Mouse (Mus musculus) granulocyte monocyte progenitor cell, adult 5-6 weeks (primary cell): Measurements from ENCODE around the gene Wdr12. TPM values are rescaled to one million over a fixed set of nuclear protein-coding genes. Genes with fewer than 3 reads are reported as not detected.
"Not testable (repeated sequence)": the region's sequence is repeated elsewhere in the genome, so short reads cannot be mapped to it uniquely, and the experiment has no call there.

Experiments used
- ATAC-seq: replicated peaks from 2 replicates; pipeline ENCODE4 v1.8.0; 2016; ENCODE audit warnings: mild to moderate bottlenecking, moderate TSS enrichment, inconsistent platforms; ENCODE audit not compliant: poor library complexity, severe bottlenecking
- total RNA-seq, 2 experiments: library from RNA; stranded (forward) in 1 of 2; stranded (reverse) in 1 of 2; fragments of 200-712, 200-1000 nt in 1 of 2; fragments of >200 nt in 1 of 2; fragmentation: Nextera tagmentation in 1 of 2; gene quantifications; 2 replicates each; pipeline ENCODE4 v1.2.3; 2014 to 2017

Wdr12 gene
- total RNA-seq (2014; fragmentation: Nextera tagmentation) = 66.8 and 67.0 TPM in 2 replicates
- total RNA-seq (2017) = 95.6 and 116 TPM in 2 replicates

DNA sequence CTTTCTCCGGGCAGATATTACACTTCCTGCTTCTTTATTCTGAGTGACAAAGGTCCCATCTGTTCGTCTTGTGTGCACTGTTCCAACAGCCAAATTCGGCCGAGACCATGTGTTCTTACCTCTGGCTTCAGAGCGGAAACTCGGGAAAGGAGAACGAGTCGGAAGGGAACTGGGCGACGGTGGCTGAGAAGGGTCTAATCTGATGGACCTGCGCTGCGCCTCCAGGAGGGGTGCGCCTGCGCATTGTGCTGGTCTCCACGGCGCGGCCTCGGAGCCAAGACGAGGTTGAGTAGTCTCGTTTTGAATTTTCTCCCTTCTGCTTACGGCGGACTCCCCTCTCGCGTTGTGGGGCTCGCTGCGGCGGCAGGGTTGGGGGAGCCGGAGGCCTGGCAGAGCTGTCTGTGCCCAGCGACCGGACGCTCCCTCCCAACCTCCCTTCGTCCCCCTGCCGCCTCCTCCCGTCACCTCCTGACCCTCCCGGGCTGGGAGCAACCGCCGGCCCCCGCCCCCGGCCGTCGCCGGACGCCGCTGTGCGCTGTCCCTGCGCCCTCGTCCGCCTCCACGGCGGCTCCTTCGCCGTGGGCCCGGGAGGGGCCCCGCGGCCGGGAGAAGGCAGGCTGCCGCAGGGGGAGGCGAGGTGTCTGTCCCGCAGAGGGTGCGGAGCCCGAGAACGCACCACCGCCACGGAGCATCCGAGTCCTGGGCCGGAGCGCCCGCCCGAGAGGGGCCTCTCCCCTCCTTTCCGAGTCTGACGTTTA, at the start of gene Wdr12, which contains the start of gene Carf:
TSS of gene Wdr12 (minus strand) at position 622 of the 758 bp plus-strand sequence.
TSS of gene Carf (plus strand) at position 224 of the 758 bp plus-strand sequence.
- ATAC-seq = peak; percentile 86

DNA sequence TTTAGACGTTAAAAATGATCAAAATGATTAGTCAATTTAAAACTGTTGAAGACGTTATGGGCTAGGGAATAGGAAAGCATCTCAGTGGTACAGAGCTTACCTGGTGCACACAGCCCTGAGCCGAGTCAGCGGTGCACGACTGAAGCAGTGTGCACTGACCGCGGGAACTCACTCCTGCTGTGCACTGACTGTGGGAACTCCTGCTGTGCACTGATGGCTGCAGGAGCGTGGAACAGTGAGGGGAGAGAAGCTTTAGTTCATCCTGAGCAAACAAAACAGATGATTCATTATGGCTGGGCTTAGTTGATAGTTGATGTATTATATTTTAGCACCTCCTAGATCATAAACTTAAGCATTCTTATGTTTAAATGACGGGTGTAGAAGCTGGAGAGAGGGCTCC, 38.9 kb upstream of the Wdr12 start:
- no peak for ATAC-seq

DNA sequence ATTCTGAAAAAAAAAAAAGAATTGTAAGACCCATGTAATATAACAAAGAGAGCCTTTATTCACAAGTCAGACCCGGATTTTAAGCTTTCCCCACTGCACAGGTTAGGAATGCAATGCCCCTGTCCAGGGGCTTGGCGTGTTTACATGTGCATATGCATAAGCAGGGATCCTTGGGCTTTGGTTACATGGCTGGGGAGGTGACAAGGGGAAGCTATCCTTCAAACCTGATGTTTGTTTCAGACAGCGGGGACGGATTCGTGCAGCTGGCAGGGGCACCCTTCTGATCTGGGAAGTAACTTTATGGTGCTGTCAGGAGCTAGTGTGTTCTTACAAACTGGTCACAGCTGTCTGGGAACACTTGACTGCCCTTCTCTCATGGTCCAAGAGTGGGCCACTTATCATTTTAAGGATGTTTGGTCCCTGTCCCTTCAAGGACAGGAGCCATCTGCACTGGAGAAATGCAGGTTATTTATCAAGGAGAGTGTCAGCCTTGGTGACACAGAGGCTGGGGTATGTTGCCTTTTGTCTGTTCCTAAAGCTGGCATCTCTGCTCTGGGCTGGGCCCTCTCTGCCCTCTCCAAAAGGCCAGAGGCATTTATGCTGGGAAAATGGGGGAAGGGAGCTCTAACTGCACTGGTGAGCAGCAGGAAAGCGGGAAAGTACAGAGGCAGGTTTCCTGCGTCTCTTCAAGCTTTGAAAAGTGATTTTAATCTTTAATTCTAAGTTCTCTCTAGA, 19.4 kb upstream of the Wdr12 start:
- ATAC-seq = no peak

DNA sequence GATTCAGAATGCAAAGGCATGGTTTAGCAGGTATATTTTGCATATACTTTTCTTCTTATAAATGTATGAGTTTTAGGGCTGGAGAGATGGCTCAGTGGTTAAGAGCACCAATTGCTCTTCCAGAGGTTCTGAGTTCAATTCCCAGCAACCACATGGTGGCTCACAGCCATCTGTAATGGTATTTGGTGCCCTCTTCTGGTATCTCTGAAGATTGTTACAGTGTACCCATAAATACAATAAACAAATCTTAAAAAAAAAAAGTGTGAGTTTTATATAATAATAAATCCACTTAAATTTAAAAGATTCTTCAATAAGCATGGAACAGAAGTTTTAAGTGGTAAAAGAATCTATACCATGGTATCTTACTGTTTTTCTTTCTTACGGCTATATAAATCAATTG, 6.1 kb upstream of the Wdr12 start:
- ATAC-seq = no peak

DNA sequence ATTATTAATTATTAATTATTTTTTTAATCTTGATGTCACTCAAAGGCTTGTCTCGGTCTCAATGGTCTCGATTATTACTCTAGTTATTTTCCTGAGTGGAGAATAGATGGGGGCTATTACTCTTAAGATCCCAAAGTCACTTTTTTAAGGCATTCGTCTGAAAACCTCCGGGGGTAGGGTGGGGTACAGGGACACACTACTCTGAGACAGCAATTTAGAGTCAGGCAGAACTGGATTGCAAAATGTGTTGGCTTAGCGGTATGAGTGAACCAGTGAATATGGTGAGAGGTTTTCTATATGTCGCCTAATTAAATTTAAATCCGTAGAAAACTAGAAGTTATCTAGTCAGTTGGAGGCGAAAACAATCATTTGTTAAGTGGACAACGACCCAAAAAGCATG, 394 bp upstream of the Wdr12 start:
- ATAC-seq = no peak

DNA sequence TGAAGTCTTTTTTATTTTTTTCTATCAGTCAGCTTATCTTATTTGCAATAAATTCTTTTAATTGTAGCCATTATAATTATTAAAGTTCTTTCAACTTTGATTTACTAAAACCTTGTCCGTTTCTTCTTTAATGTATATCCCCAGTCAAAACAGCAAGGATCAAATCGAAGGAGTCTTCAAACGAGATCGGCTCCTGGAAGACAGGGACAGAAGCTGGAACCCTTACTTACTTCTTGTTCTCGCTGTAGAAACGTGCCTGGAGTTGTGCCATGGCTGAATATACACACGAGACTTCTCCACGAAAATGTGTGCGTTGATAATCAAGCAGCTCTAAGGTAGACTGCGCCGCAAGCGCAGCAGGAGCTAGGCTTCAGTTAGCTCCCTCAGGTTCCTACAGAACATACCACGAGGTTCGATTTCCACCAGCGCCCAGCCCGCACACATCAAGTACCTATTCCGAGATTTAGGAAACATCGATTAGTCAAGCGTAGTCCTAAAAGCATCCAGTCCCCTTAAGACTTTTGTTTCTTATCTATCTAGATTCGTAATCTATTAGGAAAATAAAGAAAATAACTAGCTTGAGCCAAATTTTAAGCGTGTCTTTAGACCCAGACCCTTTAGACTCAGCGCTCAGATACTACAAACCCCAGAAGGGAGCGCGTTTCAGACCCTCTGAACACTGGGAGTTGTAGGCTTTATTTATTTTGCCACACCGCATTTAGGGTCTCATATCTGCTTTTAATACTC, 995 bp downstream of the Wdr12 start:
- ATAC-seq = peak; percentile 72

DNA sequence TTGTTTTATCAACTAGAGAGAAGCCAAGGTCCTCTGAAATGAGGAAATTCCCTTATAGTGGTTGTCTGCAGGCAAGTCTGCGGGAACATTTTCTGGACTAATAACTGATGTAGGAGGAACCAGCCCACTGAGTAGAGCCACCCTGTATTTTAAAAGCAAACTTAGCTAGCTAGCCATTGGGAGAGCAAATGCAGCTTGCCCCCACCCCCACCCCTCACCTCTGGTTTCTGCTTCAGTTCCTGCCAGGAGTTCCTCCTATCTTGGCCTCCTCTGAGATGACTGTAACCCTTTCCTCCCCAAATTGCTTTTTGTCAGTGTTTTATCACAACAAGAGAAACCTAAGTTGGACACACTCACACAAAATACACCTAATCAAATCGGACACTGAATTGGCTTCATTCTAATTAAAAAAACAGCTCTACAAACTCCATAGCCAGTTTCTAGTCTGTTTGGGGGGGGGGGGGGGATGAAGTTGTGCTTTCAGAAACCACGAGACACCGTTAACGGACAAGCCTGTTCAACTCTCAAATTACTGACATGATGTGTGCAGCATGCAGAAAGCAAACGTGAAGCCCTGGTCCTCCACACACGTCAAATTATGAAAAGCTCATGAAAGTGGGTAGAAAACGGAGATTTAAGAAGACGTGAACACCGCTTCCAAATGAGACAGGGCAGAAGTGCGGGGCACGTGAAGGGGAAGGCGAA, 1.7 kb downstream of the Wdr12 start:
- peak; percentile 24; the same call in 1 of the 2 replicates for ATAC-seq

DNA sequence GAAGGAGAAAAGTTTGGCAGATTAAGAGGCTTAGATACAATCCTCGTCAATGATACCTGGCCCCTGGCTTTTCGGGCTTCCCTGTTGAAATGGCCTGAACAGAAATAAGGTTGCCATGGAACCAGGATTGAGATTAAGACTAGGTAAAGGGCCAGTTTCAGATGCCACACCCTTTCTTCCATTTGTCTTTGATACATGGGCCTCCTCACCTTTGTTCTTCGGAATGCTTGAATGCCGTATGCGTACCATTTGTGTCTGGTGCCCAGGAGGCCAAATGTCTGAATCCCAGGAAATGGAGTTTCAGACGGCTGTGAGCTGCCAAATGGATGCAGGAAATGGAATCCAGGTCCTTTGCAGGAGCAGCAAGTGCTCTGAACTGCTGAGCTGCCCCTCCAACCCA, 22.0 kb downstream of the Wdr12 start:
- no peak for ATAC-seq

DNA sequence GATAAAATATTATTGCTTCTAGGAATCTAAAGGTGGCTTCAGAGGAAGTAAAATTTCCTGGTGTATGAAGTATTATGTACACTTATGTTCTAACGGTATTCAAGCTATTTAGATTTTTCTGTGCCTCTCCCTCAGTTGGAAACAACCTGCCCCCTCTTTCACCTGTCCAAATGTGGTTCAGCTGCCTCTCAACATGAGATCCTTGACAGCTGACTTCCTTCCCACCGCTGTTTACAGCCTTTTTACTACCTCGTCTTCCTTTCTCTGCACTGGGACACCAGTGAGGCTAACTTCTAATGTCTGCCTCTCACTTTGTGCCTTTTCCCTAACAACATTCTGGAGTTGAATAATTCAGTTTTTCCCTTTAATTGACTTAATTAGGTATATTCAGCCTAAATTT, 22.9 kb downstream of the Wdr12 start:
- no peak for ATAC-seq

DNA sequence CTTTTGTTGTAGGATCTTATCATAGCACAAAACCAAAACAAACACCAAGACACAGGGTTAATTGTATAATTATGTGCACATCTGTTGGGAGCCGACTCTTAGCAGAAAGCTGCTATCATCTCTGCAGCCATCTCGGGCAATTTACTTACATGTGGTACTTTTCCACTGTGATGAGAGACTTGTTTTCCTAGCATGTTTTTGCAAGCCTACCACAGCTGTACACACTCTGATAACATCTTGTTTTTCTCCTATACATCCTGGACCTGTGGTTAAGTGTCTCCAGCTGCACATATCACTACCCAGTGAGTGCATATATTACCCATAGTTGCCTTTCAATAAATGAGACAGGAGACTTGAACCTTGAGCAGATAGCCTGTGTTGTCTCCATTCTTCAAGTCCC, 23.5 kb downstream of the Wdr12 start:
- ATAC-seq = no peak

DNA sequence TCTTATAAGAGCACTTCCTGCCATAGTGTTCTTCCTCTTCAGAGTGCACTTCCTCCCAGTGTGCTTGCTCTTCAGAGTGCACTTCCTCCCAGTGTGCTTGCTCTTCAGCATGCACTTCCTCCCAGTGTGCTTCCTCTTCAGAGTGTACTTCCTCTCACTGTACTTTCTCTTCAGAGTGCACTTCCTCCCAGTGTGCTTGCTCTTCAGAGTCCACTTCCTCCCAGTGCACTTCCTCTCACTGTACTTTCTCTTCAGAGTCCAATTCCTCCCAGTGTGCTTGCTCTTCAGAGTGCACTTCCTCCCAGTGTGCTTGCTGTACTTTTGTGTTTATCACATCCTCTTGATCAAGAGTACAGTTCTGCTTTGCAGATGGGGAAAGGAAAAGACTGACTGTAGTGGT, 27.7 kb downstream of the Wdr12 start:
- ATAC-seq = peak; percentile 83

DNA sequence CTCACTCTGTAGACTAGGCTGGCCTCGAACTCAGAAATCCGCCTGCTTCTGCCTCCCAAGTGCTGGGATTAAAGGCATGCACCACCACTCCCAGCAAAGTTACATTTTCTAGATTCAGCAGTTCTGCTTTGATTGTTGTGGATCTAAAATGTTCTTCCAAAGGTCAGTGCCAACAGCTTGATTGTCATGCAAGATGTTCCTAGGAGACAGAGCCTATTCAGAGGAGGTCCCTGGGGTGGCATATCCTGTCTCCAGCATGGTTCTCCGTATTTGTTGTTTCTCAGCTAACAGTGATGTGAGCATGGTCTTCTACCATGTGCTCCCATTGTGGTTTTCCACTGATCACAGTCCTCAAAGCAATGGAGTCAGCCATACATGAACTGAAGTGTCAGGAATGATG, 42.1 kb downstream of the Wdr12 start:
- no peak for ATAC-seq

DNA sequence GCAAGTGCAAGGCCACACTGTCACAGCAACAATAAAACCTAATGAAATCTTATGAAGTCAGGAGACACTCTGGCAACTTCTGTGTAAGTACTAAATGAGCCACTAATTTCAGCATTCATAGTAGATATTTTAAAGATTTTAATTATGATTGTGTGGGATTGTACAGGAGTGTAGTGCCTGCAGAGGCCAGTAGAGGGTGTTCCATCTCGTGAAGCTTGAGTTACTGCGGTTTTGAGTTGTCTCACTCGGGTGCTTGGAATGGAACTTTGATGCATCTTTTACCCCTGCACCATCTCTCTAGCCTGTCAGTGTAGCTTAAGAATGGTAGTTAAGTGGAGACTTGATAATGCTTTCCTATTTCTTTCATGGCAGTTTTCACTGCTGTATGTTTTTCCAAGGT, 43.8 kb downstream of the Wdr12 start:
- no peak for ATAC-seq

DNA sequence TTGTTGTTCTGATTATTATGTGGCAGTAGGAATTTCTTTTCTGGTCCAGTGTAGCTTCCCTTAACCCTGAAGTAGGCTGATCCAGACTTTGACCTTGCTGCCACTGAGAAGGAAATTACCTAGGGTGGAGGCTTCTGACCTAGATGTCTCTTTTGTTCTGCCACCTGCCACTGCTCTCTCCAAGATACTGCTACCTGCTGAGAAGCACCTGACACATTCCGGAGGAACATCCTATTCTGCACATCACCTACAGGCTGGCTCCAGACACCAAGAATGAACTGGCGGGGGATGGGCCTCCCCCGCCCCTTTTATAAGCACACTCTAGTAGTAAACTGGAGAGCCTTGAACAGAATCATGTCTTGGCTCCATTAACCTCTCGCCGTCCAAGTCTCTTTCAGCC, 51.0 kb downstream of the Wdr12 start:
- ATAC-seq = not testable (repeated sequence)

DNA sequence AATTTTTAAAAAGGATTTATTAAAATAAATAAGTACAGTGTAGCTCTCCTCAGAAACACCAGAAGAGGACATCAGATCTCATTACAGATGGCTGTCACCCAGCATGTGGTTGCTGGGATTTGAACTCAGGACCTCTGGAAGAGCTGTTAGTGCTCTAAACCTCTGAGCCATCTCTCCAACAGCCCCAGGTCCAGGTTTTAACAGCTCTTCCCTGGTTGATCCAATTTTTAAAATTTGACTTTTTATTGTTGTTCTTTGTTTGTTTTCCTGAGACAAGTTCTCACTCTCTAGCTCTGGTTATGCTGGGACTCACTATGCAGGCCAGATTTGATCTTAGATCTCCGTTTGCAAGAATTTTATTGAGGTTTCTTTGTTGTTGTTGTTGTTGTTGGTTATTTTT, 53.9 kb downstream of the Wdr12 start:
- no peak for ATAC-seq

DNA sequence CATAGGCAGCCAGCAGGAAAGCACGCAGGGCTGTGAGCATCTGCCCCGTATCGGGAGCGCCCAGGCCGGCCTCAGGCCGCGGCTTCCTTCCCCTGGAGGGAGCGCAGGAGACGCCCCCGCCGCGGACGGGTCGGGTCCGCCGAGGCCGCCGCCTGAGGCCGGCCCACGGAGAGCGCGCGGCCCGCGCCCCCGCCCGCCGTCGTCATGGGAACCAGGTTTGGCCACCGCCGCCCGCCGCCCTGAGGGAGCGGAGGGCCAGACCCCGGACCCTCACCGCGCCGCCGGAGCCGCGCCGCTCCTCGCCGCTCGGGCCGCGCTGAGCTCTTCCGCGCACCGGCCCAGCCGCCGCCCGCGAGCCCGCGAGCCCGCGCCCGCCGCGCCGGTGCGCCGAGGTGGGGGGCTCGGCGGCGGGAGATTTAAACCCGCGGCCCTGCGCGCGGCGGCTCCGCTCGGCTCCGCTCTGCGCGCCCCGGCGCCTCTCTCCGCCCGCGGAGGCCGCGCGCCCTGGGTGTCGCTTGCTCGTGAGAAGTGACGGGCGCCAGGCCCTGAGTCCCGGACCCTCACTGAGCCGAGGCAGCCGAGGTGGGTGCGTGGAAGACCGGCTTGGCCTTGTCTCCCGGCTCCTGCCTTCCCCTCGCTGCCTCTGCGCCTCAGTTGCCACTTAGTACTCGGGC, 55.5 kb downstream of the Wdr12 start, which contains the start of gene Ica1l:
TSS of gene Ica1l (minus strand) at position 389 of the 674 bp plus-strand sequence.
- peak; percentile 68 for ATAC-seq

DNA sequence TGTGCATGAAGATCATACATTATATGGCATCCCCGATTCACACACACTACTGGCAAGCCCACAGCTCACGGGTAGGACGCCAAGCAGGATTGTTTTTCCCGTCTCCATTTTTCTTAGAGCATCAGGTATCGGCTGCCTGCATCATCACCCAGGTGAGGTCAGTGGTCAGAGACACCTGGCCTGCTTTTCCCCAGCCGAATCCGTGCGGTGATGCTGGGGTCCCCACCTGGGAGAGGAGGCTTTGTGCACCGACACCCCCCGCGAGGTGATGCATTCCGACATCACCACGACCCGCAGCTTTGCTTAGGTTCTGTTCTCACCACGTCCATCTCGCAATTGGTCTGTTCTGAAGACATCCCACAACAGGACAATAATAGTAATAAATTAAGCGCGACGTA, 56.0 kb downstream of the Wdr12 start:
- 0 out of 2 replicates have a peak, but pooled peaks have one; percentile 5 for ATAC-seq

DNA sequence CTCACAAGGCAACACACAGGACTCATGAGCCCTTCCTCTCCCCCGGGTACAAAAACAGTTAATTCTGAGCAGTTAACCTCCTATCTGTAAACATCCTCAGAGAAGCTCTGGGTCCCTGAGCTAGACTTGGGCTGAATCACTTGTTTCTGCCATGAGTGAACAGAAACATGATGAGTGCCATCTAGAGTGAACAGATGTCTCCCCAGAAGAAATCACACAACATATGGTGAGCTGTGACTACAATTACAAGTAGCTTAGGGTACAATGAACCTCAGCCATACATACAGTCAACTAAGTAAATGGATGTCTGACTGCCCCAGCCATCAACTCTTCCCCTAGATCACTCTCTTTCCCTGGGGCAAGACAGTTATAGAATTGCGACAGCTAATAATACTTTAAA, 63.4 kb downstream of the Wdr12 start:
- ATAC-seq = no peak
